Mouse (Mus musculus): Measurements from ENCODE around the gene Gmeb1.
"Not testable (repeated sequence)": the region's sequence is repeated elsewhere in the genome, so short reads cannot be mapped to it uniquely, and the experiment has no call there.

The Gmeb1 gene

DNA sequence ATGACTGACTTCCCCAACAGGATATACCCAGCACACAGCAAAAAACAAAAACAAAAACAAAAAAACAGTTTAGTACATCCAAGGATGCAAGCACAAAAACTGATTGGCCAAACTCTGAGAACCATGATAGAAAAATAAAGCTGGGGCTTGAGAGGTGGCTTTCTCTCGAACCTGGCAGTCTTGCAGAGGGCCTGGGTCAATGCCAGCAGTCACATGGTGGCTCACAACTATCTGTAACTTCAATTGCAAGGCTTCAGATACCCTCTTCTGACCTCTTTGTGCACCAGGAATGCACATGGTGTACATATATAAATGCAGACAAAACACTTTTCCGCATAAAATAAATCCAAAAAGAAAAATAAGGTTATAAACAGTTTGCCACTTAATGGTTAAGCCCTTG is 11.8 kb upstream of the Gmeb1 start:
- DNase-seq = no peak

DNA sequence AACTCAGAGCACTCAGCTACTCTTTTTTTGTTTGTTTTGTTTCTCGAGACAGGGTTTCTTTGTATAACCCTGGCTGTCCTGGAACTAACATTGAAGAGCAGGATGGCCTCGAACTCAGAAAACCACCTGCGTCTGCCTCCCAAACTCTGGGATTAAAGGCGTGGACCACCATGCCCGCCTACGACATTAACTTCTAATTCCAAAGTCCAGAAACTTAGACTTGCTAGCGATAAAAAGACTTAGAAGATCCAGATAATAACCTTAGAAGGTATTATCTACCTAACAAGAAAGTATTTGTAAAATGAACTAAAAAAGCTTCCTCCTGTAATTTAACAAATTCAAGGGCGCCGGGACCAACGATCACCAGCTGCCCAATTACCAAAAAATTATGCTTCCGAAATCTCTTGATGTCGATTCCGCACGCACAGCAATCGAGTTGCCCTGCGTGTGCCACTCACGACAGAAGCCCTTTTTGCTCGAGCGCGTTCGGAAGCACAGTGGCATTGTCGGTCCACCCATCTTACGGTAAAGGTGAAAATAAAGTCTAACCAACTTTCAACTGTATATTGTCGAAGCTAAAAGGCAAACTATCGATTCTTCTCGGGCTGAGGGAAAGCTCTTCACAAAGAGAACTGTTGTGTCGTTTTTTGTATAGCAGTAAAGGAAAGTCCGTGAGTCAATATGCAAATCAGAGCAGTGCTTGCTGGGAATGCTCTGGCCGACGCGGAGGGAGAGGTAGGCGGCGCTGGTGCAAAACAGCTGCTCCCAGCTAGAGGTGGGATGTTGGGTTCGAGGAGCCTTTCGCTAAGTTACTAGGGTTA is 8.5 kb upstream of the Gmeb1 start:
- DNase-seq = peak; percentile 98

DNA sequence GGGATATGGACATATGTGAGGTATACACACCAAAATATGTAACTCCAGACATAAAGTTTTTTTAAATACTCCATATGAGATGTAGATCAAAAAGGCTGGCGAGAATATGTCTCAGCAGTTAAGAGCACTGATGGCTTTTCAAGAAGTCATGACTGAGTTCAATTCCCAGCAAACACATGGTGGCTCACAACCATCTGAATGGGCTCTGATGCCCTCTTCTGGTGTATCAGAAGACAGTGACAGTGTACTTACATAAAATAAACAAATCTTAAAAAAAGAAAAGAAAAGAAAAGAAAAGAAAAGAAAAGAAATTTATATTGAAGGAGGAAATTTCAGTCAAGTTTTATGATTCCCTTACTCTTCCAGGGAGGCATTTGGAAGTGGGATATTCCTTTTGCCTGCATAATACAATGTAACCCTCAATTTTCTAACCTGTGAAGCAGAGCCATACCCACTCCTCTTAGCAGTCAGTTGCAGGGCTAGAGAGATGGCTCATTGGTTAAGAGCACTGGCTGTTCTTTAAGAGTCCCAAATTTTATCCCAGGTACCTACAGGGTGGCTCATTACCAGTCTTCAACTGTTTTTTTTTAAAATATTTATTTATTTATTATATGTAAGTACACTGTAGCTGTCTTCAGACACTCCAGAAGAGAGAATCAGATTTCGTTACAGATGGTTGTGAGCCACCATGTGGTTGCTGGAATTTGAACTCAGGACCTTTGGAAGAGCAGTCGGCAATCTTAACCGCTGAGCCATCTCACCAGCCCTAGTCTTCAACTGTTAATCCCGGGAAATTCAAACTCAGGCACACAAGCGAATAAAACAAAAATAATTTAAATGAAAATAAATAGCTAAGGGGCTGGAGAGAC is 7.7 kb upstream of the Gmeb1 start:
- peak; percentile 90 for DNase-seq

DNA sequence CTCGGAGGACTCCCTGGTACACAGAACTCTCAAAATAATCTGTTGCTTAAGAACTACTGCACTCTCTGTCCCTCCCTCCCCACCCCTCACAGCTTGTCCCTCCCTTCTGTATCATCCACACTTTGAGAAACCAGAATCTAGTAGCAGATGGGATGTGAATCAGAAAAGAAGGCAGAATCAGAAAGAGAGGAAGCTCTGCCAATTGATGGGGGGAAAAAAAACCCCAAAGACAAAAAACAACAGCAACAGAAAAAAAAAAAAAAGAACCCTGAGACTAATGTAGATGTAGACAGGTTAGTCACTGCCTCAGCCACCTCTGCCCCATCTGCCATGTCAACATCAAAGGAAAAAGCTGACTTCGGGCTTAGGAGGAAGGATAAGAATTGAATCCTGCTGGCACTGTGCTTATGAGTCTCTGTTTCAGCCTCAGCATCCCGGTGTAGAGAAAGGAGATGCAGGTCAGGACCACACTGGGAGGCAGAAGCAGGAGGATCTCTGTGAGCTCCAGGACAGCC is 5.5 kb upstream of the Gmeb1 start:
- no peak for DNase-seq

DNA sequence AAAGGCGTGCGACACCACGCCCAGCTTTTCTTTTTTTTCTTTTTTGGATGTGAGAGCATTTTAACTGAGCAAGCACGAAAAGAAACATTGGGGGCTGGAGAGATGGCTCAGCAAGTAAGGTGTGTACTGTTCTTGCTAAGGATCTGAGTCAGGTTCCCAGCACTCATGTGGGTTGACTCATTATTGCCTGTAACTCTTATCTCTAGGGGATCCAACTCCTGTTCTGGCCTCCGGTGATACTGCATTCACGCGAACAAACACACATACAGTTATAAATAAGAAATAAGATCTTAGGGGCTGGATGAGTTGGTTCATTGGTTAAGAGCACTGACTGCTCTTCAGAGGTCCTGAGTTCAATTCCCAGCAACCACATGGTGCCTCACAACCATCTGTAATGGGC is 1.9 kb upstream of the Gmeb1 start:
- peak; percentile 79 for DNase-seq

DNA sequence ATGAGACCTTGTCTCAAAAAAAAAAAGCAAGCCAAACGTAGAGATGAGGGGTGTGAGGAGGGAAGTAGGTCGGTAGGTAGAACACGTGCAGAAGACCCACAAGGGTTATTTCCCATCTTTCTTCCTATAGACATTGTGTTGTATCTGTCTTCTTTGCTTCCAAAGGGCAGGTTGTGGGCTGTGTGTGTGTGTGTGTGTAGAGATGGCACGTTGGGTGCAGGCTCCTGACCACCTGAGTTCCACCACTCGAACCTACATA is 885 bp upstream of the Gmeb1 start:
- DNase-seq = no peak

DNA sequence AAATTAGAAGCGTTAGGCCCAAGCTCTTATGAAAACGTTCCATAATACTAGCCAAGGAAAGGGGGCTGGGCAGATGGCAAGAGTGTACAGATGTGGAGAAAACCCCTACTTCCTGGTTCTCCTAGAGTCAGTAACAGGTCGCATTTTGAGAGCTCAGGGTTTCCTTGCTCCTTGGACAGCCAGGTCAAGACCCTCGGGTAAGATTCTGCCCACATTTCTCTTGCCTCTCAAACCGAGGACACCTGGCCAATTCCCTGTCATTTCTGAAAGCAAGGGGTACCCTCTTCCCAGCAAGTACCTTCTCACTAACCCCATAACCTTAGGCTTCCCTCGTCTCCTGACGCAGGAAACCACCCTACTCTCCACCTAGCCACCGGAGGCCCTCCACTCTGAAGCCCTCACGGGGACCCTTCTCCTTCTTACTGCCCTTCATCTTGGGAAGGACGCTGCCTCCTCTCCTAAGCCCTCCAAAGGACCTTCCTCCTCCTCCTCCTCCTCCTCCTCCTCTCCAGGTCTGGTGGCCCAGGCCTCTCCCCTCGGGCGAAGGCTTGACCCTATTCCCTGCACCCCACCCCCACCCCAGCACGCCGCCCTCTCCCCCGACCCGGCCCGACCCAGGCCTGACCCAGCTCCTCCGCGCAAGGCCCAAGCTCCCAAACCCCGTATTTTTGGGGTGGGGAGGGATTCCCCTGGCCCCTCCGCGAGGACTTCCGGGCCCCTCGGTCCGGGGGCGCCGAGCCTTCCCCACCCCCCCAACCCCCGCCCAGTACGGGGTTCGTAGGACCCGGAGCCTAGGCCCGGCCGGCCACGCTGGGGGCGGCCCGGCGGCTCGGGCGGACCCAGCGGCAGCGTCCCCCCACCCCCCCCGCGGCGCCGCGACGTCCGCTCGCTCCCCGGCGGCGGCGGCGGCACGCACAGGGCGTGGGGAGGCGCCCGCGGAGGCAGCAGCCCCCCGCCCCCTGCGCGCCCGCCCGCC is 710 bp downstream of the Gmeb1 start:
- DNase-seq = peak; percentile 98

DNA sequence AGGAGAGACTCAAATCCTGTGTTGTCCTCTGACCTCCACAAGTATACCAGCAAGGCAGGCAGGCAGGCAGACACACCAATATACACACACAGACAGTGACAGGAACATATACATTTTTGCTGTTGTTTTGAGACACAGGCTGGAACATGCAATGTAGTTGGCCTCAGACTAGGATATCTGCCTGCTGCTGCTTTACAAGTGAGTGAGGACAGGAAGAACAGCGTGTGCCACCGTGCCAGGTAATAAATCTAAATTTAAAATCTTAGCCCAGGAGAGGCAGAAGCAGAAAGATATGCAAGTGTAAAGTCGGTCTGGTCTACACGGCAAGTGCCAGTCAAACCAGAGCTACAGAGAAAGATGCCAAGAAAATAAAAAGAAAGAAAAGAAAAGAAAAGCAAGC is 2.2 kb downstream of the Gmeb1 start:
- peak; percentile 90 for DNase-seq

DNA sequence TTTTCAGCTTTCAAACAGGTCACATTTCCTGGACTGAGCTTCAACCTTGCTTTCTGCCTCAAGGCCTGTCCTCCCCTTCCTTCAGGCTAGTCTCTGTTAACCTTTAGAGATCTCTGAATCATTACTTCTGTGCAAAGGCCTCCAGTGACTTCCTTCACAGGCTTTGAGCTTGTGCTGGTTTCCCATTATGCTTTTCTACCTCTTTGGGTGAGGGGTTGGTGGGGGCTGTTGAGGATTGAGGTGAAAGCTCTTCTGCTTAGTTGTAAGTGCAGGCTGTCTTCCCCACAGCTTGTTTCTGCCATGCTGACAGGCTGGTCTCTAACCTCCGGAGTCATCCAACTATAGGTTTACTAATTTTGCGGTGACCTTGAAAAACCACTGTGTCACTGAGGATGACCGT is 5.0 kb downstream of the Gmeb1 start:
- DNase-seq = no peak

DNA sequence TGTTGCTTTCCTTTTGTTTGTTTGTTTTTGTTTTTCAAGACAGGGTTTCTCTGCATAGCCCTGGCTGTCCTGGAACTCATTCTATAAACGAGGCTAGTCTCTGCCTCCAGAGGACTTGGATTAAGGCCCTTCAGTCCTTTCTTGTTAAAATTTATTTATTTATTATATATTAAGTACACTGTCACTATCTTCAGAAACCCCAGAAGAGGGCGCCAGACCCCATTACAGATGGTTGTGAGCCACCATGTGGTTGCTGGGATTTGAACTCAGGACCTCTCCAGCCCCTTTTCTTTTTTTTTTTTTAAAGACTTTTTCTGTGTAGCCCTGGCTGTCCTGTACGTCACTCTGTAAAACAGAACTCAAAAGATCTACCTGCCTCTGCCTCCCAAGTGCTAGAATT is 6.4 kb downstream of the Gmeb1 start:
- DNase-seq = no peak

DNA sequence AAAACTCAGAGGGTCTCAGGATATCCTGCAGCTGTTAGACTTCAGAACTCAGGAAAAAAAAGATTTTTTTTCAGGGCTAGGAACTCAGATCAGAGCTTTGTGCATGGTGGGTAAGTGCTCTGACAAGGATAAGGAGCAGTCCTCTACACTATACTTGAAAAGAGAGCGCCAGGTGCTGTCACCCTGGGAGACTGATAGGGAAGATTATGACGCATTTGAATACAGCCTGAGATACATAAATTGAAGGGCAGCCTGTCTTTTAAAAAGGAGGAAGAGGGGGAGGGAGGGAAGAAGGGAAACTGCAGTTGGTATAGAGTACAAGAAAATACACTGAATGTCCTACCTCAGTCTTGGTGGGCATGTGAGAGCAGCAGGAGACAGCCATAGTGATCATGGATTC is 7.8 kb downstream of the Gmeb1 start:
- no peak for DNase-seq

DNA sequence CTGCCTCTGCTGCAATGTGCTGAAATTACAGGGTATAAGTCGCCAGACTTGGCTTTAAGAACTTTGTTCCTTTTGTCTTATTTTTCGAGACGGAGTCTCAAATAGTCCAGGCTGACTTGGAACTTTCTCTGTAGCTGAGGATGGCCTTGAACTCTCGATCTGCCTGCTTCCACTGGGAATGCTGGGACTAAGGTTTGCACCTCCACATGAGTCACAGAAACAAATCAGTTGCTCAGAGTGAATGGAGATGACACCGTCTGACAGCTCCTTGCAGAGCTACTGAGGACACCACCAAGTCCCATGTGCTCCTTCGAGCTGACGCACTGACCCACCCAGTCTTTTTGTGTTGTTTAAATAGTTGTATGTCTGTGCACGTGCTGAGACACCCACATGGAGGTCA is 8.3 kb downstream of the Gmeb1 start:
- DNase-seq = no peak

DNA sequence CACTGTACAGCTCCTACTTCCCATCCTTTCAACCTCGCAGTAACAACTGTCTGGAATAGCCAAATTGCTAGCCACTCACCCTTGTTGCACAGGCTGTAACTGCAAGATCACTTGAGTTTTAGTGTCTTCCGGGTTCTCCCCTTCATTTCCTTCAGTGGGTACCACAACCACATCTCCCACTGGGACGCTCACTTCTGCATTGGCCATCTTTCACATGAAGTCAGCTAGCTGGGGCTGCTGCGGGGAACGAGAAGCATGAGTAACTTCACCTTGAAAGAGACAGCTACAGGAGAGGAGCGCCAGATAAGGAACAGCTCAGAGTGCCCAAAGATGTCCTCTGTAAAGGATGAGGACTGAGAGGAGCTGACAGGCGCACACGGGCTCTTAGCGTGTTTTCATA is 9.8 kb downstream of the Gmeb1 start:
- DNase-seq = no peak

DNA sequence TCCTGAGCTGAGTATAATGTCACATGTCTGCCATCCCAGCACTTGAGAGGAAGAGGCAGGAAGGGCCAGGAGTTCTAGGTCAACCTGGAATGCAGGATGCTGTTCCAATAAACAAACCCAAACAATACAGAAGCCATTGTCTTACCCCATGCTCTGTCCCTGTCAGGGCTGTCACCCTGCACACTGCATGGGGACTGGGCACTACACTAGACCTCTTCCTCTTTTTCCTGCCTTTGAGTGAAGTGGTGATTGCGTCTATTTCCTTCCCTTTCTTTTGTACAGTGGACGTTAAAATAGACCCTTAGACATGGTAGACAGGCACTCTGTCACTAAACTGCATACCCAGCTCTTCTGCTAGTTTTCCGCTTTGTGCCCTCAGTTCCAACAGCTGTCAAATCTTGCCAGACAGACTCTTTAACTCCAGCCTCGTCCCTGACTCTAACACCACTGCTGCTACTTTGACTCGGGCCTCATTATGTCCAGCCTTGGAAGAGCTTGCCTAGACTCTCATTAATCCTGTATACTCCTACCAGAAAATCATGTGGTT is 13.9 kb downstream of the Gmeb1 start:
- peak; percentile 95 for DNase-seq

DNA sequence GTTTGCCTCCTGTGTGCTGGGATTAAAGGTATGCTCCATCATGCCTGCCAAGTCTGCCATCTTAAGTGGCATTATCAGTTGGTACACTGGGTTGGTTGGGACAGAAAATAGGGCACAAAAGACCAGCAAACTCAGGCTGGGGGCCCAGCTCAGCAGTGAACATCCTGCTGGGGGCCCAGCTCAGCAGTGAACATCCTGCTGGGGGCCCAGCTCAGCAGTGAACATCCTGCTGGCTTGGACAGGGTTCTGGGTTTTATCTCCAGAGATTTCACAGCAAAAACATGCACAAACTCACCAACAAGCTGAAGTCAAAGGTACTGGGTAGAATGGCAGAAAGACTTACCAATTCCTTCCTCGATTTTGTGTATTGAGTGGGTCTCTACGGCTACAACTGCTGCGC is 15.8 kb downstream of the Gmeb1 start:
- DNase-seq = no peak

DNA sequence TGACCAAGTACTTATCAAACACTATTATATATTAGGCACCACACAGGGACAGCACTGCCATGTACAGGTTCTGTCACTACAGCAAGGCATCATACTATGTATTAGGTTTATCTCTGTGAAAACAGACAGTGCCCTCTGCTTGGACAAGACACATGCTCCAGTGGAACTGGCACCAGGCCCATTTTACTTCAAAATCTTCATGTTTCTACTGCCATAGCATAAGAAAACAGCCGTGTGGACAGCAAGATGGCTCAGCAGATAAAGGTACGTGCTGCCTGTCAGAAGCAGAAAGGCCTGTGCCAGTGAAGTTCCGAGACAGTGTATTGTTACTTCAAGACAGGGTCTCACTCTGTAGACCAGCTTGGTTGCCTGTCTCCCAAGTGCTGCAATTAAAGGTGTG is 20.2 kb downstream of the Gmeb1 start:
- DNase-seq = no peak

DNA sequence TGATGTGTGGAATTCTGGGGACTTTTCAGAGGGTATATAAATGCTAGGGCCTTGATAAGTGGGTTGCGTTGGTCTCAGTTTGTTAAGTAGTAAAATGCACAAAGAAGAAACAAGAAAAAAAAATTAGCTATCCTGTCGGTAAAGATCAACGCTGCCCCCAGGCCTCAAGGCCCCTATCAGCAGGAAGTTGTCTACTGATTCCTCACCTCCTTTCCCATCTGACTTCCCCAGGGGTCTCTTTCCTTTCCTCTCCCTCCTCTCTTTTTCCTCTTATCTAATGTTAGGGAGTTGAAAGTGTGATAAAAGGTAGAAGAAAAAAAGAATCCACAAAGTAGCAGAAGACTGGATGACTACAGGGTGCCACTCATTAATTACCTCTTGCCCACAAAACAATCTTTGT is 21.0 kb downstream of the Gmeb1 start:
- DNase-seq = no peak

DNA sequence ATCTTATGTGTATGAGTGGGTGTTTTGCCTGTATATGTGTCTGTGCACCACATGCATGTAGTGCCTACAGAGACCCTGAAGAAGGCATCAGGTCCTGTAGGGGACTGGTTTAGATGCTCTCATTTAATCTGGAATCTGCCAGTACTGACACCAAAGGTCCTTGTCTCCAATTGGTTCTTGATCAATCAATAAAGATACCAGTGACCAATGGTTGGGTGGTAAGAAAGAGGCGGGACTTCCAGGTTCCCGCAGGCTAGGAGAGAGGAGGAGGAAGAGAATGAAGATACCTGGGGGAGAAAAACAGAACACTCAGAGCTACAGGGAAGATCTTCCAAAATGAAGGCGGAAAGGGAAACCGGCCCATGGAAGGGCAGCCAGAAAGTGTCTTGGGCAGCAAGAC is 23.0 kb downstream of the Gmeb1 start:
- no peak for DNase-seq

DNA sequence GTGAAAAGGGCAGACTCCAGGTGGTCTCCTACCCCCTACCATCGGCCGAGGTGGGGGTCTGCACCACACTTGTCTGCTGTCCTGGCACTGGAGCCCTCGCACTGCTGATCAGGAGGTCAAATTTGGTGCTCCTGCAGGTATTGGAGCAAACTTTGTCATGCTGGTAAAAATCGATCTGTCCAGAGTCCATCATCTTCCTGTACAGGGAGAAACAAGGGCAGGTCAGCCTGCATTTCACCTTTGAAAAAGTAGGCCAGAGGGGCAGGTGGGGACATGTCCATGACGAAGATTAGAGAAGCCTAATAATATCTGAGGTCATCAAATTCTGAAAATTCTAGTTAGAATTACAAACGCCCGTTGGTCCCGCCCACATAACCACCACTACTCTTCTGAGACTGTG is 26.7 kb downstream of the Gmeb1 start:
- no peak for DNase-seq

DNA sequence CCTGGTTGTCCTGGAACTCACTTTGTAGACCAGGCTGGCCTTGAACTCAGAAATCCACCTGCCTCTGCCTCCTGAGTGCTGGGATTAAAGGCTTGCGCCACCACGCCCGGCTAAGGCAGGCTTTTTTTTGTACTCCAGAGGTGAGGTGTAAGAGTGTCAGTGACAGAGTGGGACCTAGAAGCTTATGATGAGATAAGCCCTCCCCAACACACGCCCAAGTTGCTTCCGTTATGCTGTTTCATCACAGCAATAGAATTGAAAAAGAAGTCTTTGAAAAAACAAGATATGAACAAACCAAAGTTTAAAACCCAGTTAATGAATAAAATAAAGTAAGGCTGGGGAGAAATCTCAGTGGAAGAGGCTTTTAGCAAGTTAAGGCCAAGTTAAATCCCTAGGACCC is 31.0 kb downstream of the Gmeb1 start:
- no peak for DNase-seq

DNA sequence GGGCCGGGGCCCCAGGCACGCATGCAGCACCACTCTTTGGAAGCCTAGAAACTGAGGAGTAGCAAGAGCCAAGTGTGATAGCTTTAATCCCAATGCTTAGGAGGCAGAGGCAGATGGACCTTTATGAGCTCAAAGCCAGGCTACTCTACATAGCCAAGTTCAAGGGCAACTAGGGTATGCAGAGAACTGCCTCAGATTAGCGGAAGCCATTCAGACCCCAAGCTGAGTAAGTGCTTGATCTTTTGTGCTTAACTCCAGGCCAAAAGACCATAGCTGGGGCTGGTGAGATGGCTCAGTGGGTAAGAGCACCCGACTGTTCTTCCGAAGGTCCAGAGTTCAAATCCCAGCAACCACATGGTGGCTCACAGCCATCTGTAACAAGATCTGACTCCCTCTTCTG is 39.4 kb downstream of the Gmeb1 start:
- not testable (repeated sequence) for DNase-seq

DNA sequence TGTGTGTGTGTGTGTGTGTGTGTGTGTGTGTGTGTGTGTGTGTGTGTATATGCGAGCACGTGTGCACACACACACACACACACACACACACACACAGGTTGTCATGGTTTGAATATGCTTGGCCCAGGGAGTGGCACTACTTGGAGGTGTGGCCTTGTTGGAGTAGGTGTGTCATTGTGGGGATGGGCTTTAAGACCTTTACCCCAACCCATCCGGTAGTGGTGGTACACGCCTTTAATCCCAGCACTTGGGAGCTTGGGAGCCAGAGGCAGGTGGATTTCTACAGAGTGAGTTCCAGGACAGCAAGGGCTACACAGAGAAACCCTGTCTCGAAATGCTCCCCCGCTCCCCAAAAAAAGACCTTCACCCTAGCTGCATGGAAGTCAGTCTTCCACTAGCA is 43.0 kb downstream of the Gmeb1 start:
- not testable (repeated sequence) for DNase-seq

DNA sequence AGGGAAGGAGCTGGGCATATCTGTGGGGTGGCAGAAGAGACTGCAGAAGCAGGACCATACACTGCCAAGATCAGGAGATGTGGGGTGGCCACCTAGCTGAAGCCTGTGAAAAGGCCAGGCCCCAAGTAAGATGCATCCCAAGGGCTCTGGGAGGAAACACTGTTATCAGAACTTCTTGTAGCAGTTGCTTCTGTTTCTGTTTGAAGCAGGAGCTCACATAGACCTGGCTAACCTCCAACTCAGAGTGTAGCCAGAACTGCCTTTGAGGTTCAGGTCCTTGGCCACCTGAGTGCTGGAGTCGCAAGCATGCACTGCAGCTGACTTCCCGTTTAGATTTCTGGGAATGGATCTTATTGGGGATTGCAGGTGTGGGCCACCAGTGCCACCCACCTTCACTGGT is 43.6 kb downstream of the Gmeb1 start:
- DNase-seq = no peak
